In the genomic region with DNA sequence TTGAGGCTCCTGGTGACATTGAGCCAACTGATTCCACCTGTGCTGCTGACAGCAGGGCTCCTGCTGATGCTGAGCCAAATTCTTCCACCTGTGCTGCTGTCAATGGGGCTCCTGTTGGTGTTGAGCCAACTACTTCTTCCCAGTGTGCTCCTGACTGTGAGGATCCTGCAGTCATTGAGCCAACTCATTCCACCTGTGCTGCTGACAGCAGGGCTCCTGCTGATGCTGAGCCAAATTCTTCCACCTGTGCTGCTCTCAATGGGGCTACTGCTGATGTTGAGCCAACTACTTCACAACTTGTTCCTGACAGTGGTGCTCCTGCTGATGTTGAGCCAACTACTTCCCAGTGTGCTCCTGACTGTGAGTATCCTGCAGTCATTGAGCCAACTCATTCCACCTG, we compare ENCODE assay signal across 8 mouse cellular contexts.
DNase-seq lines count a peak whose midpoint lies in the region; ATAC-seq and TF ChIP-seq lines count a peak whose summit lies in the region.
"Not testable (repeated sequence)": the region's sequence is repeated elsewhere in the genome, so short reads cannot be mapped to it uniquely, and the experiment has no call there.

No protein-coding gene starts in this region.

- ATAC-seq in intestine, embryonic 14.5 days (replicated peaks; ENCODE audit: low FRiP score, low TSS enrichment, low read depth); lung, embryonic 14.5 days (ENCODE audit: insufficient read depth): not testable (repeated sequence)

- H3K36me3 ChIP-seq in intestine, embryonic 14.5 days (ENCODE audit: control insufficient read depth, insufficient read depth, low read length); lung, embryonic 14.5 days (ENCODE audit: insufficient read depth): not testable (repeated sequence)

- H3K4me1 ChIP-seq in cerebellum, adult 2 months (ENCODE audit: control insufficient read depth, insufficient read depth, low read length); intestine, embryonic 14.5 days (replicated peaks; ENCODE audit: control insufficient read depth, insufficient read depth, low read length); lung, embryonic 14.5 days (ENCODE audit: insufficient read depth): not testable (repeated sequence)

- TF ChIP-seq POLR2A in brain, embryonic 14.5 days (IDR thresholded peaks at IDR 0.05; ENCODE audit: borderline replicate concordance, extremely low read depth, insufficient read depth, insufficient read length, poor library complexity, severe bottlenecking); cerebellum, adult 2 months (IDR thresholded peaks at IDR 0.05; ENCODE audit: borderline replicate concordance, insufficient read depth, low read length): not testable (repeated sequence)

- not testable (repeated sequence) for H3K9me3 ChIP-seq in intestine, embryonic 14.5 days (ENCODE audit: control insufficient read depth, low read length); lung, embryonic 14.5 days (ENCODE audit: low read depth, low read length)

- H3K27ac ChIP-seq in cerebellum, adult 2 months (ENCODE audit: insufficient read depth, low read length); intestine, embryonic 14.5 days (ENCODE audit: low read depth); lung, embryonic 14.5 days (ENCODE audit: low read depth): not testable (repeated sequence)

- H3K4me3 ChIP-seq in cerebellum, adult 2 months (replicated peaks; ENCODE audit: insufficient read depth, low read depth, low read length); intestine, embryonic 14.5 days (ENCODE audit: low read depth, low read length); lung, embryonic 14.5 days (ENCODE audit: low read depth, low read length): not testable (repeated sequence)

- peak; percentile 0 for DNase-seq in CD4-positive, CD25-positive, alpha-beta regulatory T cell, adult 2 months (ENCODE audit: low read depth, low spot score)
- peak; percentile 16 for DNase-seq in NIH3T3 (ENCODE audit: low read depth)
- peak; percentile 1 for DNase-seq in brain, embryonic 14.5 days (ENCODE audit: low read depth)
- peak; percentile 22 to 24 for DNase-seq in cerebellum, adult 2 months
- DNase-seq in cerebellum, postnatal 25 days, result peak; percentile 9 to 15
- DNase-seq in intestine, embryonic 14.5 days (ENCODE audit: low spot score), result peak; percentile 16
- peak; percentile 0 for DNase-seq in lung, embryonic 14.5 days
- peak; percentile 10 to 52 for DNase-seq in spleen, postnatal 4 days (ENCODE audit: low spot score in 2 of 2)

- H3K27me3 ChIP-seq in cerebellum, adult 2 months (ENCODE audit: control insufficient read depth, insufficient read depth, low read length); intestine, embryonic 14.5 days (replicated peaks; ENCODE audit: control insufficient read depth, insufficient read depth, low read length); lung, embryonic 14.5 days (ENCODE audit: insufficient read depth, low read length): not testable (repeated sequence)

- not testable (repeated sequence) for TF ChIP-seq CTCF in brain, embryonic 14.5 days (IDR thresholded peaks at IDR 0.05; ENCODE audit: borderline replicate concordance, extremely low read depth, insufficient read depth, insufficient read length); cerebellum, adult 2 months (IDR thresholded peaks at IDR 0.05; ENCODE audit: borderline replicate concordance, insufficient read depth, low read depth, low read length); lung, embryonic 14.5 days (IDR thresholded peaks at IDR 0.05; ENCODE audit: low read depth)

- H3K4me2 ChIP-seq in intestine, embryonic 14.5 days (ENCODE audit: low read length); lung, embryonic 14.5 days: not testable (repeated sequence)

- H3K9ac ChIP-seq in intestine, embryonic 14.5 days (ENCODE audit: low read length); lung, embryonic 14.5 days: not testable (repeated sequence)
